Mouse (Mus musculus) limb, embryonic 14.5 days (tissue): ENCODE measurements around the gene Wnt2b. TPM values are rescaled to one million over a fixed set of nuclear protein-coding genes. Genes with fewer than 3 reads are reported as not detected.

ENCODE experiments used
- ATAC-seq: fragments of 200-750 bp; cut with Nextera tagmentation; 2 replicates; pipeline ENCODE4 v1.8.0; 2017; ENCODE audit warnings: low read depth, moderate number of reproducible peaks, moderate TSS enrichment; ENCODE audit not compliant: low FRiP score
- DNase-seq: peaks from one replicate; pipeline ENCODE4 v3.0.0-alpha.2; 2015; ENCODE audit warnings: low spot score
- H3K27ac ChIP-seq: fragments of 300-500 bp; sonication (generic); replicated peaks from 2 replicates; pipeline ENCODE4 v1.5.1; 2014; ENCODE audit warnings: low read depth, mild to moderate bottlenecking, low read length, moderate library complexity, mixed read lengths
- H3K27me3 ChIP-seq: fragments of 300-500 bp; sonication (generic); 2 replicates; pipeline ENCODE4 v1.6.1; 2014; ENCODE audit warnings: low read length, mixed read lengths; ENCODE audit not compliant: control insufficient read depth, insufficient read depth
- H3K36me3 ChIP-seq: fragments of 300-500 bp; sonication (generic); 2 replicates; pipeline ENCODE4 v1.6.1; 2014; ENCODE audit warnings: mild to moderate bottlenecking, low read length, moderate library complexity, mixed read lengths; ENCODE audit not compliant: control insufficient read depth, insufficient read depth
- H3K4me1 ChIP-seq: fragments of 300-500 bp; sonication (generic); 2 replicates; pipeline ENCODE4 v1.6.1; 2014; ENCODE audit warnings: antibody characterized with exemption, low read length, mixed read lengths; ENCODE audit not compliant: control insufficient read depth, insufficient read depth
- H3K4me2 ChIP-seq: fragments of 300-500 bp; sonication (generic); replicated peaks from 2 replicates; pipeline ENCODE4 v1.6.1; 2014; ENCODE audit warnings: low read depth, mild to moderate bottlenecking, low read length, moderate library complexity; ENCODE audit not compliant: severe bottlenecking
- H3K4me3 ChIP-seq: fragments of 300-500 bp; sonication (generic); replicated peaks from 2 replicates; pipeline ENCODE4 v1.5.1; 2014; ENCODE audit warnings: low read length
- H3K9ac ChIP-seq: fragments of 300-500 bp; sonication (generic); 2 replicates; pipeline ENCODE4 v1.6.1; 2014; ENCODE audit warnings: mild to moderate bottlenecking, low read depth, low read length, moderate library complexity; ENCODE audit not compliant: severe bottlenecking
- H3K9me3 ChIP-seq: fragments of 300-500 bp; sonication (generic); 2 replicates; pipeline ENCODE4 v1.6.1; 2016; ENCODE audit warnings: low read length; ENCODE audit not compliant: control insufficient read depth
- POLR2A ChIP-seq: fragments of 200-500 bp; IDR thresholded peaks from 2 replicates; pipeline ENCODE4 v1.8.0; 2012; ENCODE audit warnings: inconsistent platforms, mild to moderate bottlenecking, moderate library complexity, borderline replicate concordance; ENCODE audit not compliant: insufficient read depth, insufficient read length; ENCODE audit errors: extremely low read depth
- WGBS: fragments of 180-500 bp; shearing (Covaris S2); extraction: QIAGEN DNeasy Blood & Tissue Kit; methylation state at CpG from one replicate; pipeline ENCODE4 v1.1.7; 2014; 5-methylcytosine and 5-hydroxymethylcytosine counted together
- polyA plus RNA-seq, 2 experiments: library from polyadenylated mRNA; depleted of rRNA in 1 of 2; stranded (reverse) in 1 of 2; unstranded in 1 of 2; fragments of >200 nt; fragmentation: Nextera tagmentation in 1 of 2; extraction: Ambion mirVana in 1 of 2; gene quantifications; 2 replicates each; pipeline versions ENCODE4 v1.2.1 to v1.2.3; 2012 to 2014

Wnt2b gene
- polyA plus RNA-seq, 2 experiments = 1.5 to 3.1 TPM

DNA sequence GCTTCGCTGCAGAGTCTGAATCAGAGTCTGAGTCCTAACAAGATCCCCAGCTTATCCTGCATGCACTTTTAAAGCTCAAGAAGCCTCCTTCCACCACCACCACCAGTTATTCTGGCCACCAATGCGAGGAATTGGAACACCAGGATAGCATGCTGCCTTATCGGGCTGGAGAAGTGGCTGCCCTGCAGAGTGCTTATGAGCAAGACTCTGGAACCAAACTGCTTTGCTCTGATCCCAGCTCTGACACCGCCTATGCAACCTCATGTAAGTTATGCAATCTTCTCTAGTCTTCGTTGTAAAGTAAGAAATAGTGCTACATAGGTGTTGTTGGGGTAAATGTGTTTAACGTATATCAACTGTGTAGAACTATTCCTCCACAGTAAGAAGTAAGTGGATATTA lies 32.3 kb downstream of the Wnt2b start:
- 93% methylated on average over 6 of the region's 6 CpGs for WGBS
- TF ChIP-seq POLR2A = no peak
- Histone ChIP-seq H3K4me3 (no peak overlapping the region), H3K27ac (no peak overlapping the region), H3K9ac (no peak overlapping the region), H3K4me2 (no peak overlapping the region), H3K9me3 (no peaks in the 10 kb centered on the region), H3K4me1 (no peaks in the 10 kb centered on the region), H3K36me3 (peaks cover 37% of the 10 kb centered on the region), H3K27me3 (no peaks in the 10 kb centered on the region)
- no peak for DNase-seq
- no peak for ATAC-seq

DNA sequence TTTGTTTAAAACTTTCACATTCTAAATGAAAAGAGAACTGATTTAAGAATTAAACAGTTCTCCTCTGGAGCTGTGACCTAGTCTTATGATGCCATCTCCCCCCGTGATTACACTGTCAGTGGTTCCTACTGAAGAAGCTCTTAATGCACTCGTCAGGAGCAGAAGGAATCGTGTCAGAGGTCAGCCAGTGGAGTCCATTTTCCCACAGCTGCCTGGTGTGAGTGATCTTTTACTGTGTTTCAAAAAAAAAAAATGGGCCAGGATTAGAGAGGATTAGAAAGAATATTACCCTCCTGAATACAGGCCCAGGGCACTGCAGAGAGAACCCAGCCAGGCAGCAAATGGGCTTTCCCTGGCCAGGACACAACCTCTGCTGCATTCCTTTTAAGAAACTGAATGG lies 46.7 kb downstream of the Wnt2b start:
- Histone ChIP-seq H3K27ac (no peak overlapping the region), H3K4me3 (no peak overlapping the region), H3K4me2 (no peak overlapping the region), H3K9me3 (no peaks in the 10 kb centered on the region), H3K27me3 (no peaks in the 10 kb centered on the region), H3K36me3 (peaks cover 16% of the 10 kb centered on the region), H3K9ac (no peak overlapping the region), H3K4me1 (no peaks in the 10 kb centered on the region)
- TF ChIP-seq POLR2A = no peak
- no peak for ATAC-seq
- no peak for DNase-seq
- 47% methylated on average over 3 of the region's 3 CpGs for WGBS

DNA sequence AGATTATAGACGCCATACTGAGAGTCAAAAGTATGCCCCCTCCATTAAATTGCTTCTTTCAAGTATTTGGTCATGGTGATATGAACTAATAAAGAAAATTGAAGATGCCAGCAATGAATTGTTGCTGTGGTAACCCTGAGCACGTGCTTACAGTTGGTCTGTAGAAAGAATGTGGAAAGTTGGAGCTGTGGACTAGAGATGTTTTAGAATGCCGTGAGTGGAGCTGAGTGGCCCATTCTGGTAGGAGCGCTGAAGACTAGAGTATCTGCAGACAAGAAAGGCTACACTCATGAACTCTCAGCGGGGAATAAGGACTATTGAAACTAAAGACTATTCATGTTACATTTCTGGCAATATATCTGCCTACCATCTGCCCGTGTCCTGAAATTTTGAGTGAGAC lies 52.5 kb downstream of the Wnt2b start:
- no peak for ATAC-seq
- no peak overlapping the region for H3K27ac ChIP-seq
- no peaks in the 10 kb centered on the region for H3K9me3 ChIP-seq

DNA sequence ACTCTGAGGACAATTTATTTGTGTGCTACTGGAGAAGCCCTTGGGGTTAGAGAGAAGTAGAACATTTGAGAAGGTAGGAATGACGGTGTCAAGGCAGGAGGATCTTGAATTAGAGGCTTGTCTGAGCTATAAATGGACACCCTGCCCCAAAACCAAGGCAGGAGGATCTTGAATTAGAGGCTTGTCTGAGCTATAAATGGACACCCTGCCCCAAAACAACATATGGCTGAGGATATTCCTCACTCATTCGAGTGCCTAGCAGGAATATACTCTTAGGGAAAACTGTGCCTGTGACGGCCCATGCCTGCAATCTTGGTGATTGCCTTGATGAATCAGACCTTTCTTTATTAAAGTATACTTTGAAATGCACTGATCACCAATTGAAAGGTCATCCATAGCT lies 55.7 kb downstream of the Wnt2b start:
- 87% methylated on average over 3 of the region's 3 CpGs for WGBS

More for the DNA sequence above, 52.5 kb downstream of the Wnt2b start:
- Histone ChIP-seq H3K4me1 (no peaks in the 10 kb centered on the region), H3K9ac (no peak overlapping the region), H3K27me3 (no peaks in the 10 kb centered on the region), H3K4me2 (no peak overlapping the region), H3K4me3 (no peak overlapping the region), H3K36me3 (peaks cover 25% of the 10 kb centered on the region)
- TF ChIP-seq POLR2A = no peak
- 92% methylated on average over 6 of the region's 6 CpGs for WGBS
- no peak for DNase-seq

GRCm38 (mm10) chr3:104905389-104905788 lies 56.3 kb downstream of the Wnt2b start:
- TF ChIP-seq POLR2A = no peak
- ATAC-seq = no peak
- no peak overlapping the region for H3K4me2 ChIP-seq
- peaks cover 31% of the 10 kb centered on the region for H3K36me3 ChIP-seq
- H3K27me3 ChIP-seq = no peaks in the 10 kb centered on the region
- H3K4me1 ChIP-seq = no peaks in the 10 kb centered on the region
- no peaks in the 10 kb centered on the region for H3K9me3 ChIP-seq
- no peak overlapping the region for H3K9ac ChIP-seq
- no peak overlapping the region for H3K27ac ChIP-seq
- no peak for DNase-seq
- H3K4me3 ChIP-seq = no peak overlapping the region
- WGBS = 94% methylated on average over 4 of the region's 4 CpGs

More for the DNA sequence above, 55.7 kb downstream of the Wnt2b start:
- no peak overlapping the region for H3K27ac ChIP-seq
- TF ChIP-seq POLR2A = no peak
- no peaks in the 10 kb centered on the region for H3K4me1 ChIP-seq
- no peak overlapping the region for H3K4me3 ChIP-seq
- no peaks in the 10 kb centered on the region for H3K9me3 ChIP-seq
- no peak for DNase-seq
- H3K4me2 ChIP-seq = no peak overlapping the region
- no peak overlapping the region for H3K9ac ChIP-seq
- no peak for ATAC-seq
- H3K27me3 ChIP-seq = no peaks in the 10 kb centered on the region
- H3K36me3 ChIP-seq = peaks cover 31% of the 10 kb centered on the region

GRCm38 (mm10) chr3:104901154-104901553 lies 60.6 kb downstream of the Wnt2b start:
- no peaks in the 10 kb centered on the region for H3K4me1 ChIP-seq
- 90% methylated on average over 4 of the region's 4 CpGs for WGBS
- TF ChIP-seq POLR2A = no peak
- H3K4me2 ChIP-seq = no peak overlapping the region
- H3K4me3 ChIP-seq = no peak overlapping the region
- no peaks in the 10 kb centered on the region for H3K27me3 ChIP-seq
- no peak overlapping the region for H3K9ac ChIP-seq
- ATAC-seq (no peak), DNase-seq (no peak)
- H3K36me3 ChIP-seq = peaks cover 56% of the 10 kb centered on the region
- no peak overlapping the region for H3K27ac ChIP-seq
- no peaks in the 10 kb centered on the region for H3K9me3 ChIP-seq
